Mouse (Mus musculus): ENCODE measurements around the gene C7. TPM values are rescaled to one million over a fixed set of nuclear protein-coding genes. Genes with fewer than 3 reads are reported as not detected.
"Not testable (repeated sequence)": the region's sequence is repeated elsewhere in the genome, so short reads cannot be mapped to it uniquely, and the experiment has no call there.

The C7 gene
- polyA plus RNA-seq, 2 experiments: 0.01 to 0.06 TPM

DNA sequence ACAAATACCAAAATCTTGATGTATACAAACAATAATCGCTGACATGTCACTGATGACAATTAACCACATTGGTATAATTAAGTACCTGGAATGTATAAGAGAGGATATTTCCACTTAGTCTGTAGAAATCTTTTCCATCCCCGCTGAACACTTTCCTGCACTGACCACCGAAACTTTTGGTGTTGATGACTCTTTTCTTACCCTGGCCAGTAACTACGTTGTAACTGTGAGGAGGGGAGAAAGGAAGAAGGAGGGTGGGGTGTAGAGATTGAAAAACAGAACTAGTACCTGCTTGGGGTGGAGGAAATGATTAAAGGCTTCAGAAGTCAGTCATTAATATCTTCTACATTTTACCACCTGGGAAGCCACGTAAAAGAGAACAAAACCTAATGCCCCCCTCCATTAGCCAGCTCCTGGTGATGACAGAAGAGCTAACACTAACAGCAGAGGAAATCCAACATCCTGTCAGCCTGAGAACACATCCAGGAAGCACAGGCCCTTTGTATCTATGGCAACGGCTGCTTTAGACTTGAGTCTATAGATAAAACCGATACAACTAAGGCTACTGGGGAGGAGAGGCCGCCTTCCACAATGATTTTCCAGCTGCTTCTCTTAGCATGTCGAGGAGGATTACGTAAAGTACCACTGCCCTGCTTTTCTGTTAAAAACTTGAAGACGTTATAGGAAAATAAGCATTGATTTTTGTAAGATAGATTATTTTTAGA, 17.8 kb downstream of the C7 start:
- Histone ChIP-seq H3K4me2 (ENCODE audit: low read depth) (no peak overlapping the region), H3K9me3 (ENCODE audit: control insufficient read depth, low read length) (no peaks in the 10 kb centered on the region), H3K9ac (replicated peaks) (no peak overlapping the region), H3K4me1 (replicated peaks; ENCODE audit: control insufficient read depth in 2 of 2, insufficient read depth in 2 of 2, low read length in 1 of 2) (no peaks in the 10 kb centered on the region; a peak in 1 of 4 replicates), H3K27ac (no peak overlapping the region), H3K4me3 (ENCODE audit: insufficient read depth in 1 of 2, low read depth in 2 of 2, low read length in 2 of 2) (no peak overlapping the region), H3K36me3 (replicated peaks; ENCODE audit: control insufficient read depth, insufficient read depth, low read depth) (no peaks in the 10 kb centered on the region), H3K27me3 (ENCODE audit: control insufficient read depth, insufficient read depth, low read length) (no peaks in the 10 kb centered on the region)
- WGBS (ENCODE audit: insufficient replicate concordance): 24% methylated on average over 11 of the region's 11 CpGs
- DNase-seq (ENCODE audit: low read depth in 3 of 3, low spot score in 3 of 3) (no peak), ATAC-seq (ENCODE audit: insufficient read depth) (no peak)
- no peak for TF ChIP-seq EP300 (IDR thresholded peaks at IDR 0.05; ENCODE audit: low read depth)
- TF ChIP-seq CTCF (IDR thresholded peaks at IDR 0.05; ENCODE audit: low read depth): no peak

DNA sequence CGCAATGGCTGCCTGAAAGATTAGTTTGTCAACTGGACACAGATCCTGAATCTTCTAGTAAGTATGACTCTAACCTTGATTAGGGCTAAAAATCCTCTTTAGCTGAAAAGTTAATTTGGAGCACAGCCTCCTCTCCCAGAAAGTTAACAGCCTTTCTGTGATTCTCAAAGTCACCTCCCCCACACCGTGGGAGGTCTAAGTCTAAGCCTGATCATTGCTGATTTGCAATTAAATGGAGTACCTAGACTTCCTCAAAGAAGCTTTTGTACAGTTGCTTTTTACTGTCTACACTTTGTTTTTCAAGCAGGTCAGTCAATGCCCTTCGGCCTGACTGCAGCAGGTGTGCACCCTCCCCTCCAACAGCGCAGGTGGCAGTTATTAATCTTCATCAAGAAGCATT, 34.3 kb downstream of the C7 start:
- H3K4me2 ChIP-seq (ENCODE audit: low read depth): no peak overlapping the region
- H3K4me3 ChIP-seq (ENCODE audit: insufficient read depth in 1 of 2, low read depth in 2 of 2, low read length in 2 of 2): no peak overlapping the region
- no peaks in the 10 kb centered on the region for H3K4me1 ChIP-seq (replicated peaks; ENCODE audit: control insufficient read depth in 2 of 2, insufficient read depth in 2 of 2, low read length in 1 of 2)
- H3K36me3 ChIP-seq (replicated peaks; ENCODE audit: control insufficient read depth, insufficient read depth, low read depth): no peaks in the 10 kb centered on the region
- no peak for TF ChIP-seq CTCF (IDR thresholded peaks at IDR 0.05; ENCODE audit: low read depth)
- TF ChIP-seq EP300 (IDR thresholded peaks at IDR 0.05; ENCODE audit: low read depth): no peak
- no peak for DNase-seq (ENCODE audit: low read depth in 3 of 3, low spot score in 3 of 3)
- no peak for ATAC-seq (ENCODE audit: insufficient read depth)
- H3K9ac ChIP-seq (replicated peaks): no peak overlapping the region
- no peaks in the 10 kb centered on the region for H3K27me3 ChIP-seq (ENCODE audit: control insufficient read depth, insufficient read depth, low read length)
- no peaks in the 10 kb centered on the region for H3K9me3 ChIP-seq (ENCODE audit: control insufficient read depth, low read length)
- no peak overlapping the region for H3K27ac ChIP-seq
- 55% methylated on average over 4 of the region's 4 CpGs for WGBS (ENCODE audit: insufficient replicate concordance)

DNA sequence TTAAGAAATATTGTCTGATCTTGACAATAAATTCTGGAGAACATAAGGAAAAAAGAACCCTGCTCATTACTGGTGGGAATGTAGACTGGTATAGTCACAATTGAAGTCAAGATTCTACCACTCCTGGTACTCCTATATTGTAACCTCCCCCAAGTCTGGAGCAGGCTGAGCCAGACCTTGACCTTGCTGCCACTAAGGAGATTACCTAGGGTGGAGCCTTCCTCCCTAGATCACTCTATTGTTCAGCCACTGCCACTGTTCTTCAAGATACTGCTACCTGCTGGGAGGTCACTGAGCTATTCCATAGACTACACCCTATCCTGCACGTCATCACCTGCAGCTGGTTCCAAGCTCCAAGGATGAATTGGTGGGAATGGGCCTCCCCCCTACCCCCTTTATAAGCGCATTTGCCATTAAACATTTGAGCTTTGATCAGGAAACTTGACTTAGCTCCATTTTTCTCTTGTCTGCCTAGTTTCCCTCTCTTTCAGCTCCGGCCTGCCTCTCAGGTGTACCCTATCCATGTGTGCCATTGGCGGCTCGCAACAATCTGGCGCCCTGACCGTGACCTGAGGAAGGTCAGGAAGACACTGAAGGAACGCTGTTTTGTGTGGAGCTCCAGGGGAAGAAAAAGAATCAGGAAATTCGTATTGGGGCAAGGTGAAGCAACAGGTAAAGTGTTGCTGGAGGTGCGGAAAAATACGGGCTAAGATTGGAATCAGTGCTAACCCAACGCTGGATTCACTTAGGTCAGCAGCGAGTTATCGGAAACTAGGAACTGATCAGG, 39.9 kb downstream of the C7 start:
- H3K27me3 ChIP-seq (ENCODE audit: control insufficient read depth, insufficient read depth, low read length); DNase-seq (ENCODE audit: low read depth in 3 of 3, low spot score in 3 of 3); H3K4me1 ChIP-seq (replicated peaks; ENCODE audit: control insufficient read depth in 2 of 2, insufficient read depth in 2 of 2, low read length in 1 of 2); H3K36me3 ChIP-seq (replicated peaks; ENCODE audit: control insufficient read depth, insufficient read depth, low read depth); ATAC-seq (ENCODE audit: insufficient read depth); H3K27ac ChIP-seq; H3K9me3 ChIP-seq (ENCODE audit: control insufficient read depth, low read length); H3K9ac ChIP-seq (replicated peaks); H3K4me3 ChIP-seq (ENCODE audit: insufficient read depth in 1 of 2, low read depth in 2 of 2, low read length in 2 of 2); H3K4me2 ChIP-seq (ENCODE audit: low read depth): not testable (repeated sequence)
- 77% methylated on average over 14 of the region's 14 CpGs for WGBS (ENCODE audit: insufficient replicate concordance)

DNA sequence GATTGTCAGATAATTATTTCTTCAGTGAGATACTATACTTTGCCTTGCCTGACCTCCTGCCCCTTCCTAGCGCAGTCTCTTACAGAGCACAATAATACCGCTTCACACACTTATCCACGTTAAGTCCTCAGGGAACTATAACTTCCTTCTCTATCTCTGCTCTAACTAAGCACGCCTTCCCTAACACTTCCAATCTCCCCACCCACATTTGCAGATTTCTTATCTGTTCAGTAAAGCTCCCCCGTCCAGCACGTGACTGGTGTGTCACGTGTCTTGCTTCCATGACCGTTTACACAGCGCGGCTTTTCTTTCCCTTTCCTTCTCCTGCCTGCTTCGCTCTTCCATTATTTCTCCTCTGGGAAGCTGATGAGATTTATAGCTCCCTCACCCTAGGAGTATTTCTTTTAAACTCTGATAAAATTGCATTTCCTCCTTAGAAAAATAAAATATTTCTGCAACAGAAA, 53.9 kb downstream of the C7 start:
- DNase-seq (ENCODE audit: low read depth in 3 of 3, low spot score in 3 of 3): no peak
- Histone ChIP-seq H3K27ac (no peak overlapping the region), H3K9ac (replicated peaks) (no peak overlapping the region), H3K4me2 (ENCODE audit: low read depth) (no peak overlapping the region), H3K36me3 (replicated peaks; ENCODE audit: control insufficient read depth, insufficient read depth, low read depth) (no peaks in the 10 kb centered on the region), H3K27me3 (ENCODE audit: control insufficient read depth, insufficient read depth, low read length) (no peaks in the 10 kb centered on the region), H3K4me1 (replicated peaks; ENCODE audit: control insufficient read depth in 2 of 2, insufficient read depth in 2 of 2, low read length in 1 of 2) (no peaks in the 10 kb centered on the region), H3K9me3 (ENCODE audit: control insufficient read depth, low read length) (no peaks in the 10 kb centered on the region), H3K4me3 (ENCODE audit: insufficient read depth in 1 of 2, low read depth in 2 of 2, low read length in 2 of 2) (no peak overlapping the region)
- TF ChIP-seq CTCF (IDR thresholded peaks at IDR 0.05; ENCODE audit: low read depth) (no peak), EP300 (IDR thresholded peaks at IDR 0.05; ENCODE audit: low read depth) (no peak)
- 59% methylated on average over 11 of the region's 11 CpGs for WGBS (ENCODE audit: insufficient replicate concordance)
- ATAC-seq (ENCODE audit: insufficient read depth): no peak

DNA sequence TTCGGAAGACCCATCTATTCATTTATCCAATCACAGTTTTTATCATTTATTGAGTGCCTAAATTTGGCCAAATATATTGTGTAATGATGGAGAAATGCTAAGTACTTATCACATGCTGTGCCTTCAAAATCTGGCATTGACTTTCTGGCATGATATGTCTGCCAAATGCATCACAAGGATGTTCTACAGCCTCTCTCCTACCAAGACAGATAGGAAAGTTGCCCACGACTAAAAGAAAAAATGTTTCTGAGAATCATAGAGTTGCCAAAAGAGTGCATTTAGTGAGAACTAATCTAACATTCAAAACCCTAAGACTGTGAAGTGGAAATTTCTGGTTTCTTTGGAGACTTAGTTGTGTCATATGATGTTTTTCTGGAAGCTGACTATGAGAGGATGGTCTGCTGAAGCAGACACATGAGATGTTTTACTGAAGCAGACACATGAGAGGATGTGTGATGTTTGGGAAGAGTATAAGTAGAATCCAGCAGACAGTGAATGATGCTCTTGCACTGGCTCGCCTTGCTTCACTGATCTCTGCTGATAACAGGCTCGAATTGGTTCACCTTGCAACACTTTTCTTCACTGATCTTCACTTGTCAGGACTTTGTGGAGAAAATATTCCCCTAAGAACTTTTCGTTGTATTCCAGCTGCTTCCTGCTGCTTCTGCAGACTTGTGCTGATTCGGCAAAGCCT, 59.9 kb downstream of the C7 start:
- Histone ChIP-seq H3K9me3 (ENCODE audit: control insufficient read depth, low read length) (no peaks in the 10 kb centered on the region), H3K4me2 (ENCODE audit: low read depth) (no peak overlapping the region), H3K9ac (replicated peaks) (no peak overlapping the region), H3K27me3 (ENCODE audit: control insufficient read depth, insufficient read depth, low read length) (no peaks in the 10 kb centered on the region), H3K4me1 (replicated peaks; ENCODE audit: control insufficient read depth in 2 of 2, insufficient read depth in 2 of 2, low read length in 1 of 2) (no peaks in the 10 kb centered on the region), H3K36me3 (replicated peaks; ENCODE audit: control insufficient read depth, insufficient read depth, low read depth) (no peaks in the 10 kb centered on the region), H3K27ac (no peak overlapping the region), H3K4me3 (ENCODE audit: insufficient read depth in 1 of 2, low read depth in 2 of 2, low read length in 2 of 2) (no peak overlapping the region)
- DNase-seq (ENCODE audit: low read depth in 3 of 3, low spot score in 3 of 3): no peak
- no peak for TF ChIP-seq EP300 (IDR thresholded peaks at IDR 0.05; ENCODE audit: low read depth)
- no peak for TF ChIP-seq CTCF (IDR thresholded peaks at IDR 0.05; ENCODE audit: low read depth)
- no peak for ATAC-seq (ENCODE audit: insufficient read depth)
- 47% methylated on average over 6 of the region's 6 CpGs for WGBS (ENCODE audit: insufficient replicate concordance)
